Mouse (Mus musculus): Measurements from ENCODE around the gene Cav2. TPM values are rescaled to one million over a fixed set of nuclear protein-coding genes. Genes with fewer than 3 reads are reported as not detected.
A peak's percentile ranks its signal among the peaks of the same experiment; 100 is the strongest.

Gene Cav2
- total RNA-seq, 4 experiments from 2014 or later = 28.1 to 43.5 (median 41.9) TPM

DNA sequence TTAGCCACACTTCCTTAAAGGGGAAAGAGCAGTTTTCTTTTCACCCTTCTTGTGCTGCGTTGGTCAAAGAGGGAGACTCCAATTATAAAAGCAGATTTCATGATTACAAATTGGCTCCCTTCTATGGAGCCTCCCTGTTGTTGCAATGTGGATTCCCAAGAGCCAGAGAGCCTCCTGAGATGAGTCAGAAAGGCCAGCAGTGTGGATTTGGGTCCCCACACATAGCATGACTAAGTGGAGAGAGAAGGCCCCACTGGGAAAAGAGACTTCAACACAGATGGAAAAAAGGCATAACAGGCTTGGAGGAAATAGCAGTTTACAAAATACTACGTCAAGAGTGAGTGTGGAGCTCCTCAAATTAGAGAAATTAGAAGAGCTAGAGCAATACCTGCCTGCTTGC is 28.3 kb downstream of the Cav2 start:
- peak; percentile 47 for DNase-seq (ENCODE audit: low spot score)

DNA sequence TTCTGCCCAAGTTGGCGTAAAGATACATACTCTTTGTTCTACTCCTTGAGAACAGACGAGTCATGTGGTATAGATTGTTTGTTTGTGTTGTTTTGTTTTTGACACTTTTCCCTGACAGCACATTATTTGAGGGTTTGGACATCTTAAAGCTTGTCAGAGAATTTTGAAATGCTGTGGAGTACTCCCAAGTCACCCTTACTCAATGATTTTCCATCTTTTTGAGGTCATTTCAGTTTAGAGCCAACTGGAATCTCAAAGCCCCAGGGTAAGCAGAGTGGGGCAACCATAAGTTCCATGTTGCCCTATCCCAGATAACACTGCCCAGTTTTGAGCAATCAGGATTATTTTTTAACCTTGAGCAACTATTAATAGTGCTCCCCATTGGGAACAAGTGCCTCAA is 33.3 kb downstream of the Cav2 start:
- no peak for DNase-seq (ENCODE audit: low spot score)

DNA sequence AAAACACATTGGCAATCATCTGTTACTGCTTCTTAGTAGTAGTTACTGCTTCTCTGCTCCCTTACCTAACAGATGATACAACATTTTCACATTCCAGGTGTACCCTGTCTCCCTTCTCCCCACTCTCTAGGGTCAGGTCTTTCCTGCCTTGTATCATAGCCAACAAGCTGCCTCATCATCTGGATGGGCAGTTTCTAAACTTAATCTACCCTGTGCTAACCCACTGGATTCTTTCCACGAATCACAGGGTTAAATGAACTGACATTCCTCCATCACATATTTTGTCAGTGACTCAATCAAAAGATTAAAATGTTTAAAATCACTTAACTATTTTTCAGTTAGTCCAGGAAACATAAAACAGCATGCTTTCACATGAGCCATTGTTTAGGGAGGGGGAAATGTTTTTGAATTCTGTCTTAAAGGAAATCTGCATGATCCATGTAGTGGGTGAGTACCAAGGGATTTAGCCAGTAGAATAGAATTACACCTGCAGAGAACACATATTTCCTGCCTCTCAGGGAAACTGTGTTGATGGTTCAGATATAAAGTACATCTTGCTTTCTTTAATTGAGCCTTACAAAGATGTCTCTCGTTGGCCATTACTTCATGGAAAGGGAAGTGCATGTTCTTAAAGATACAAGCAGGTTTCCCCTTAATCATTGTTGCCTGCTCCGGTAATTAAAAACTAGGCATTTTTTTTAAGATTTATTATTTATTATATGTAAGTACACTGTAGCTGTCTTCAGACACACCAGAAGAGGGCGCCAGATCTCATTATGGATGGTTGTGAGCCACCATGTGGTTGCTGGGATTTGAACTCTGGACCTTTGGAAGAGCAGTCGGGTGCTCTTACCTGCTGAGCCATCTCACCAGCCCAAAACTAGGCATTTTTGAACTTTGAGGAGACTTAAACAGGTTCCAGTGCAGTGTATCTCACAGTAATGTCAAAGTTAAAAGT is 34.0 kb downstream of the Cav2 start:
- peak; percentile 58 for DNase-seq (ENCODE audit: low spot score)

GRCm38 (mm10) chr6:17316294-17317166 is 35.5 kb downstream of the Cav2 start:
- no peak for DNase-seq (ENCODE audit: low spot score)

DNA sequence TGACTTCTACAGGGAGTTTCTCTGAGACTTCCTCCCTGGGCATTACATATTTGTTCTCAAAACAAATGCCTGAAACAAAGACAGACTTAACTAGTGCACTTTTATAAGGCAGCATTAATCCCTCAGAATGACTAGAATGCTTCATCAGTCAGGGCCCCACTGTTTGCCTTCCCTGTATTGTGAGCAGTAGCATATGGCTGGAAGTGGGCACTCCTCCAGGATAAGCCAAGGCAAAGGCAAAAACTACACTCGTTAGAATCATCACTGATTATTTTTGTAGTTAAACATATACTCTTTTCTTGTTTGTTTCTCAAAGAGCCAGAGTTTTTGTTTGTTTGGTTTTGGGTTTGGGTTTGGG is 36.2 kb downstream of the Cav2 start:
- DNase-seq (ENCODE audit: low spot score) = no peak

DNA sequence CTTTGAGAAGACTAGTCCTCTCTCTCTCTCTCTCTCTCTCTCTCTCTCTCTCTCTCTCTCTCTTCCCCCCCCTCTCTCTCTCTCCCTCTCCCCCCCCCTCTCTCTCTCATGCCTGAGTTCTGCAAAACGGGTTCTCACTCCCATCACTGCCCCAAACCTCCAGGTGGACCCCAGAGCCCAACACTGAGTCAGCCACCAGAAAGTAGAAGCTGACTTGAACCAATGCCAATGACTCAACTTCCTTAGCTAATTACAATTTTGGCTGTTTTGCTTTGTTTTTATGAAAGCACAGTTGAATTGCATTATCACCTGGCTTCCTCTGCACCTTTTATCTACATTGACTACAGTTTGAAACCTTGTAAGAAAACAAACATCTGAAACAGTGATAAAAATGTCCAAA is 37.0 kb downstream of the Cav2 start:
- DNase-seq (ENCODE audit: low spot score) = peak; percentile 58

- DNase-seq (ENCODE audit: low spot score) = no peak
Observed at GRCm38 (mm10) chr6:17321976-17322375, 41.0 kb downstream of the Cav2 start.

- DNase-seq (ENCODE audit: low spot score) = no peak
Observed at GRCm38 (mm10) chr6:17327216-17327615, 46.2 kb downstream of the Cav2 start.

DNA sequence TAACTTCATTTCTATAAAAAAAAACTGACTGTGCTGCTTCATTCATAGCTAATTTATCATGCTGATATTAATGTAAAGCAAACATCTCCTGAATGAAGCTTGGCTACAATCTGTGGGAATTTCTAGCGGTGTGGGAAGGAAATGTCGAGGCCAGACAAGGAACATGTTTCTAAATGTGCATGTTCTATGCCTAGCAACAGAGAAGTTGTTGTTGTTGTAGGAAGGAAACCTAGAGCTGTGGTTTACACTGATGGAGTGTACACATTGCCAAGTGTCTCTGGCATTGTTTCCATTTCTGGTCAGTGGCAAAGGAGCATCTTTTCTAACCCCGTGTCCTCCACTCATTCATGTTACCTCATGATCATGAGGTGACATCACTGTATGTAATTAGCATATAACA is 48.8 kb downstream of the Cav2 start:
- DNase-seq (ENCODE audit: low spot score) = no peak

DNA sequence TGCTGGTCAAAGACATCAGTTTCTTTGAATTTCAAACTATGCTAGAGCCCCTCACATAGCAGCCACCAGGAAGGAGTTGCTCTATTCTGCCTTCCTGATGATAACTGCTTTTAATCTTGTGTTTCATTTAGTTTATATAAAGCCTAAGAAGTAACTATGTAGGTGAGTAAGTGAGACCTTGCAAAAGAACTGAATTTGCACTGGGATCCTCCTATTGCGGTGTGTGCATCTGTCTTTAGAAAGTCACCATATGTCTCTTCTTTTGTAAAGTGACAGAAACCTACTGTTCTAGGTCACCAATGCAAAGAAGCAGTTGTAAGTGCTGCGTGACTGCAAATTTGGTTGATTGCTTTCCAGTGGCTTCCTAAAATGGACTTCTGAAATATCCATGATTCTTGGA is 56.7 kb downstream of the Cav2 start:
- DNase-seq (ENCODE audit: low spot score) = no peak

Other genes starting within 250 kb of the Cav2 start
- gene Tes, start 216.0 kb upstream of the Cav2 start, total RNA-seq (2022) = 1 to 10 TPM; 2.2 to 3.0 (median 2.6) TPM
- 100 to 1,000 TPM; 156 to 240 (median 203) TPM for gene Cav1, start 25.1 kb downstream of the Cav2 start, total RNA-seq (2022)
- gene Met, start 182.6 kb downstream of the Cav2 start, total RNA-seq (2022) = 1 to 10 TPM; 1.1 to 2.5 (median 1.7) TPM

Data from heart, adult 8-10 months (tissue).